Mouse (Mus musculus) forebrain, postnatal 0 days (tissue): ENCODE data around the gene Sh2d6. TPM values are rescaled to one million over a fixed set of nuclear protein-coding genes. Genes with fewer than 3 reads are reported as not detected.
A peak's percentile ranks its signal among the peaks of the same experiment; 100 is the strongest.

Source experiments
- ATAC-seq: fragments of 200-750 bp; cut with Nextera tagmentation; 2 replicates; pipeline ENCODE4 v1.8.0; 2017; ENCODE audit warnings: mild to moderate bottlenecking, moderate library complexity
- DNase-seq: peaks from one replicate; pipeline ENCODE4 v3.0.0-alpha.2; 2015
- H3K27ac ChIP-seq: fragments of 300-500 bp; sonication (generic); 2 replicates; pipeline ENCODE4 v1.5.1; 2014; ENCODE audit warnings: low read depth, mild to moderate bottlenecking, antibody characterized with exemption, low read length, moderate library complexity, mixed read lengths
- H3K27me3 ChIP-seq: fragments of 300-500 bp; sonication (generic); 2 replicates; pipeline ENCODE4 v1.6.1; 2014; ENCODE audit warnings: mild to moderate bottlenecking, low read length, mixed read lengths; ENCODE audit not compliant: insufficient read depth
- H3K36me3 ChIP-seq: fragments of 300-500 bp; sonication (generic); 2 replicates; pipeline ENCODE4 v1.6.1; 2014; ENCODE audit warnings: mild to moderate bottlenecking, moderate library complexity; ENCODE audit not compliant: insufficient read depth
- H3K4me1 ChIP-seq: fragments of 300-500 bp; sonication (generic); 2 replicates; pipeline ENCODE4 v1.6.1; 2014; ENCODE audit warnings: antibody characterized with exemption; ENCODE audit not compliant: insufficient read depth
- H3K4me2 ChIP-seq: fragments of 300-500 bp; sonication (generic); 2 replicates; pipeline ENCODE4 v1.6.1; 2014; ENCODE audit warnings: low read depth, mild to moderate bottlenecking, moderate library complexity
- H3K4me3 ChIP-seq: fragments of 300-500 bp; sonication (generic); 2 replicates; pipeline ENCODE4 v1.5.1; 2014; ENCODE audit warnings: low read depth, low read length, mixed read lengths
- H3K9ac ChIP-seq: fragments of 300-500 bp; sonication (generic); 2 replicates; pipeline ENCODE4 v1.6.1; 2014; ENCODE audit warnings: mild to moderate bottlenecking
- H3K9me3 ChIP-seq: fragments of 300-500 bp; sonication (generic); 2 replicates; pipeline ENCODE4 v1.6.1; 2016; ENCODE audit warnings: low read length
- CTCF ChIP-seq: sonication (generic); IDR thresholded peaks from 2 replicates; pipeline ENCODE4 v1.5.1; 2016; ENCODE audit warnings: antibody characterized with exemption, control low read depth, low read depth
- WGBS: fragments of 180-500 bp; shearing (Covaris S2); extraction: QIAGEN DNeasy Blood & Tissue Kit; methylation state at CpG from one replicate; pipeline ENCODE4 v1.1.7; 2014; 5-methylcytosine and 5-hydroxymethylcytosine counted together
- polyA plus RNA-seq: library from polyadenylated mRNA; unstranded; fragments of >200 nt; fragmentation: Nextera tagmentation; extraction: Ambion mirVana; gene quantifications from 2 replicates; pipeline ENCODE4 v1.2.1, GENCODE M21; 2015
- total RNA-seq: library from RNA; depleted of rRNA; stranded (reverse); fragments of >200 nt; gene quantifications from 2 replicates; pipeline ENCODE4 v1.2.3, GENCODE M21; 2014

Sh2d6 gene
- total and polyA plus RNA-seq, 2 experiments from 2014 or later: 0.24 to 0.47 TPM

GRCm38 (mm10) chr6:72523222-72523621, 1.7 kb upstream of the Sh2d6 start:
- no peaks in the 10 kb centered on the region for H3K36me3 ChIP-seq
- 68% methylated on average over 4 of the region's 4 CpGs for whole genome bisulfite sequencing
- no peak for TF ChIP-seq CTCF
- H3K4me2 ChIP-seq: no peak overlapping the region
- ATAC-seq (no peak), DNase-seq (no peak)
- H3K4me3 ChIP-seq: no peak overlapping the region
- H3K9ac ChIP-seq: no peak overlapping the region
- H3K27ac ChIP-seq: no peak overlapping the region
- no peaks in the 10 kb centered on the region for H3K27me3 ChIP-seq
- H3K9me3 ChIP-seq: no peaks in the 10 kb centered on the region
- peaks cover 21% of the 10 kb centered on the region for H3K4me1 ChIP-seq

- ATAC-seq: no peak
- Histone ChIP-seq H3K4me2 (no peak overlapping the region), H3K36me3 (no peaks in the 10 kb centered on the region), H3K27ac (no peak overlapping the region), H3K9me3 (no peaks in the 10 kb centered on the region), H3K4me1 (peaks cover 21% of the 10 kb centered on the region), H3K27me3 (no peaks in the 10 kb centered on the region), H3K4me3 (no peak overlapping the region), H3K9ac (no peak overlapping the region)
- no peak for DNase-seq
- WGBS: 87% methylated on average over 5 of the region's 5 CpGs
- TF ChIP-seq CTCF: no peak
Measured at GRCm38 (mm10) chr6:72522288-72522687, 781 bp upstream of the Sh2d6 start.

DNA sequence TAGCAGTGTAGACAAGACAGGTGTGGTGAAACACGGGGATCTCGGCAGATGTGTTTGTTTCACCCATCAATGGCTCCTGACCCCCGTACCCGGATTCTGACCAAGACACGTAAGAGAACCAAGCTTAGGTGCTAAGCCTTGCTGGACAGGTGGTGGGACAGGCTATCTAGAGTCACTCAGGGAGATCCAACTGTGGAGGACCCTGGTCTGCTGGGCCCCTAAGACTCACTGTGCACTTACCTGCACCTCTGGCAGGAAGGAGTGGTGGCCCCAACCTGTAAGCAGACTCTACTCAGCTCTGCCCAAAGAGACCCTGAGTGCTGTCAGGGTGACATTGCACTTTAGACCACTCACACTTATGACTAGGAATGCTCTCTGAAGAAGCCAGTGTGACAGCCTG, 603 bp downstream of the Sh2d6 start:
- H3K4me3 ChIP-seq: no peak overlapping the region
- TF ChIP-seq CTCF: no peak
- H3K4me2 ChIP-seq: no peak overlapping the region
- peaks cover 21% of the 10 kb centered on the region for H3K4me1 ChIP-seq
- no peak for ATAC-seq
- DNase-seq: no peak
- H3K9me3 ChIP-seq: no peaks in the 10 kb centered on the region
- no peak overlapping the region for H3K9ac ChIP-seq
- WGBS: 94% methylated on average over 5 of the region's 5 CpGs
- no peaks in the 10 kb centered on the region for H3K36me3 ChIP-seq
- H3K27ac ChIP-seq: peak overlapping the region; percentile 94
- no peaks in the 10 kb centered on the region for H3K27me3 ChIP-seq

DNA sequence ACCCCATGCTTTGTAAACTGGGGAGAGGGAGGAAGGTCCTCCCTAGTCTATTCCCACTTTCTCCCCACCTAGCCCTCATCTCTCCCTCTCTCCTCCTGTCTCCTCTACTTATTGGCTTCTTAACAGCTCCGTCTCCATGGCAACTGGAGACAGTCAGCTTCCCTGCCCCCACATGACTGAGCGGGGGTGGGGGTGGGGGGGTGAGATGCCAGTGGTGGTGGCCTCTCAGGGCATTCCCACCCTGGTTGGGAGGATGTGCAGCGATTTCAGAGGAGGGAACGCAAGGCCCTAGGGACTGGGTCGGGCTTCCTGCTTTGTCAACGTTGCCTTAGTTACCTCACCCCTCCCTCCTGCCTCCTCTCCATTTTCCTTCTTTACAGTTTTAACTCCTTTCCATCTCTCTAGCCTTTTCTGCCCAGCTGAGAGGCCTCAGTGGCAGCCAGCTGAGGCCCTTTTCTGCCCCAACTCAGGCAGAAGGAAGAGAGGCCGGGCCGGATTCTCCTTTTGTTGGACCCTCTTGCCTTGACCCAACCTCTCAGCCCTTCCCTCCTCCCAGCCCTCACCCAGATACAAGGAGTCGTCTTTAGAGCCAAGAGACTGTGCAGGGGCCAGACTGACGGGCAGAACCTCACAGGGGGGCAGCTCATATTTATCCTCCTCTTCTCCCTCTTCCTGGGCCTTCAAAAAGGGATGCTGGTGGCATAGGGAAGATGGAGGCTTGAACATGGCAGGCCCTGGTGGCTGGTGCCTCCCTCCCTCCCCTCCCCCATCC, 1.4 kb downstream of the Sh2d6 start:
- peaks cover 21% of the 10 kb centered on the region for H3K4me1 ChIP-seq
- H3K9me3 ChIP-seq: no peaks in the 10 kb centered on the region
- no peak for TF ChIP-seq CTCF
- H3K36me3 ChIP-seq: no peaks in the 10 kb centered on the region
- no peak overlapping the region; the same call in 1 of the 2 replicates for H3K4me3 ChIP-seq
- DNase-seq (peak; percentile 93), ATAC-seq (peak; percentile 96)
- 3% methylated on average over 10 of the region's 10 CpGs for WGBS
- H3K27ac ChIP-seq: peak overlapping the region; percentile 94
- peak overlapping the region; percentile 33 for H3K9ac ChIP-seq
- peak overlapping the region; percentile 32 for H3K4me2 ChIP-seq
- no peaks in the 10 kb centered on the region for H3K27me3 ChIP-seq

GRCm38 (mm10) chr6:72519303-72519702, 2.2 kb downstream of the Sh2d6 start:
- 21% methylated on average over 8 of the region's 8 CpGs for WGBS
- ATAC-seq: no peak; the same call in 1 of the 2 replicates

DNA sequence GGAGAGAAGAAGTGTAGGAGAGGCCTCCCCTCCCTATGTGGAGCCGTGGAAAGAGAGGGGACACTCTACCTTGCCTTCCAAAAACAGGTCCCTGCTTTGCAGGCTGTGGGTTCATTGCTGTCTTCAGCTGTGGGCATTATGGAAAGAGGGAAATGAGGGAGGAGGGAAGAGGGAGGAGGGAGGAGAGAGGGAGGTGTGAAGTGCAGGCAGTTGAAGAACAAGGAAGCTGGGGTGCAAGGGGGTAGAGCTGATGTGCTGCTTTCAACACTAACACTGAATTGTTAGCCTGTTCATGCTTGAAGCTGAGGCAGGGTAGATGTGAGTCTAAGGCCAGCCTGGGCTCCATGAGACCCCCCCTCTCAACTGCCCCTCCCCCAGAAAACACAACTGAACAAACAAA, 2.7 kb downstream of the Sh2d6 start:
- DNase-seq (no peak), ATAC-seq (no peak)
- H3K4me3 ChIP-seq: no peak overlapping the region
- peaks cover 21% of the 10 kb centered on the region for H3K4me1 ChIP-seq
- H3K27ac ChIP-seq: peak overlapping the region; percentile 94
- no peak overlapping the region for H3K4me2 ChIP-seq
- no peaks in the 10 kb centered on the region for H3K27me3 ChIP-seq
- no peak for TF ChIP-seq CTCF
- H3K36me3 ChIP-seq: no peaks in the 10 kb centered on the region
- H3K9ac ChIP-seq: no peak overlapping the region; the same call in 1 of the 2 replicates
- no peaks in the 10 kb centered on the region for H3K9me3 ChIP-seq
- 87% methylated on average over 1 of the region's 1 CpGs for WGBS

More at GRCm38 (mm10) chr6:72519303-72519702, 2.2 kb downstream of the Sh2d6 start:
- DNase-seq: peak; percentile 21
- peak overlapping the region; percentile 94 for H3K27ac ChIP-seq
- peak overlapping the region; percentile 32 for H3K4me2 ChIP-seq
- peaks cover 21% of the 10 kb centered on the region for H3K4me1 ChIP-seq
- H3K36me3 ChIP-seq: no peaks in the 10 kb centered on the region
- no peaks in the 10 kb centered on the region for H3K9me3 ChIP-seq
- TF ChIP-seq CTCF: 0 out of 2 replicates have a peak, but pooled peaks have one; percentile 19
- H3K9ac ChIP-seq: peak overlapping the region; percentile 33
- no peaks in the 10 kb centered on the region for H3K27me3 ChIP-seq
- no peak overlapping the region for H3K4me3 ChIP-seq

GRCm38 (mm10) chr6:72515644-72516043, 5.9 kb downstream of the Sh2d6 start:
- WGBS: 94% methylated on average over 6 of the region's 6 CpGs

More at GRCm38 (mm10) chr6:72515644-72516043, 5.9 kb downstream of the Sh2d6 start:
- ATAC-seq (no peak), DNase-seq (no peak)
- Histone ChIP-seq H3K36me3 (no peaks in the 10 kb centered on the region), H3K4me2 (no peak overlapping the region), H3K9ac (no peak overlapping the region), H3K27ac (no peak overlapping the region), H3K27me3 (no peaks in the 10 kb centered on the region), H3K4me3 (no peak overlapping the region), H3K4me1 (peaks cover 38% of the 10 kb centered on the region), H3K9me3 (no peaks in the 10 kb centered on the region)
- no peak for TF ChIP-seq CTCF
